Mouse (Mus musculus): ENCODE data around the gene Gm20388.

The Gm20388 gene

GRCm38 (mm10) chr8:120823887-120824286 lies 913.2 kb downstream of the Gm20388 start:
- DNase-seq (ENCODE audit: extremely low spot score) = no peak

GRCm38 (mm10) chr8:120824638-120825037 lies 914.0 kb downstream of the Gm20388 start:
- no peak for DNase-seq (ENCODE audit: extremely low spot score)

- peak; percentile 53 for DNase-seq (ENCODE audit: extremely low spot score)
These were observed 917.6 kb downstream of the Gm20388 start for GRCm38 (mm10) chr8:120828279-120828678.

- no peak for DNase-seq (ENCODE audit: extremely low spot score)
These were observed 920.0 kb downstream of the Gm20388 start for GRCm38 (mm10) chr8:120830661-120831060.

GRCm38 (mm10) chr8:120832022-120832421 lies 921.4 kb downstream of the Gm20388 start:
- DNase-seq (ENCODE audit: extremely low spot score) = peak; percentile 61

GRCm38 (mm10) chr8:120833196-120833595 lies 922.6 kb downstream of the Gm20388 start:
- peak; percentile 61 for DNase-seq (ENCODE audit: extremely low spot score)

- no peak for DNase-seq (ENCODE audit: extremely low spot score)
These were observed 928.4 kb downstream of the Gm20388 start for GRCm38 (mm10) chr8:120839031-120839430.

- DNase-seq (ENCODE audit: extremely low spot score) = no peak
These were observed 932.4 kb downstream of the Gm20388 start for GRCm38 (mm10) chr8:120843084-120843483.

GRCm38 (mm10) chr8:120846018-120846417 lies 935.4 kb downstream of the Gm20388 start:
- DNase-seq (ENCODE audit: extremely low spot score) = peak; percentile 62

- no peak for DNase-seq (ENCODE audit: extremely low spot score)
These were observed 936.6 kb downstream of the Gm20388 start for GRCm38 (mm10) chr8:120847279-120847678.

GRCm38 (mm10) chr8:120847735-120848134 lies 937.1 kb downstream of the Gm20388 start:
- peak; percentile 54 for DNase-seq (ENCODE audit: extremely low spot score)

- DNase-seq (ENCODE audit: extremely low spot score) = peak; percentile 10
These were observed 937.8 kb downstream of the Gm20388 start for GRCm38 (mm10) chr8:120848434-120848833.

- DNase-seq (ENCODE audit: extremely low spot score) = no peak
These were observed 940.8 kb downstream of the Gm20388 start for GRCm38 (mm10) chr8:120851411-120851810.

GRCm38 (mm10) chr8:120859881-120860280 lies 949.2 kb downstream of the Gm20388 start:
- DNase-seq (ENCODE audit: extremely low spot score) = no peak

- peak; percentile 36 for DNase-seq (ENCODE audit: extremely low spot score)
These were observed 949.9 kb downstream of the Gm20388 start for GRCm38 (mm10) chr8:120860423-120861126.

GRCm38 (mm10) chr8:120863683-120864082 lies 953.0 kb downstream of the Gm20388 start:
- no peak for DNase-seq (ENCODE audit: extremely low spot score)

- no peak for DNase-seq (ENCODE audit: extremely low spot score)
These were observed 956.7 kb downstream of the Gm20388 start for GRCm38 (mm10) chr8:120867386-120867785.

GRCm38 (mm10) chr8:120872661-120873060 lies 962.0 kb downstream of the Gm20388 start:
- DNase-seq (ENCODE audit: extremely low spot score) = no peak

- DNase-seq (ENCODE audit: extremely low spot score) = no peak
These were observed 965.6 kb downstream of the Gm20388 start for GRCm38 (mm10) chr8:120876010-120876918.

- no peak for DNase-seq (ENCODE audit: extremely low spot score)
These were observed 966.4 kb downstream of the Gm20388 start for GRCm38 (mm10) chr8:120877005-120877404.

- no peak for DNase-seq (ENCODE audit: extremely low spot score)
These were observed 969.3 kb downstream of the Gm20388 start for GRCm38 (mm10) chr8:120879928-120880327.

GRCm38 (mm10) chr8:120881634-120882033 lies 971.0 kb downstream of the Gm20388 start:
- DNase-seq (ENCODE audit: extremely low spot score) = no peak

- DNase-seq (ENCODE audit: extremely low spot score) = no peak
These were observed 972.0 kb downstream of the Gm20388 start for GRCm38 (mm10) chr8:120882657-120883056.

Measured in embryo, embryonic 9.5 days (tissue).